Mouse (Mus musculus) embryo, embryonic 11 days (tissue): Measurements from ENCODE around the gene Bmper.
A peak's percentile ranks its signal among the peaks of the same experiment; 100 is the strongest.

ENCODE experiments used
- DNase-seq: peaks from one replicate; pipeline ENCODE4 v3.0.0-alpha.2; 2015

The Bmper gene

GRCm38 (mm10) chr9:23236635-23237279 is 13.9 kb downstream of the Bmper start:
- no peak for DNase-seq

- no peak for DNase-seq
Measured at GRCm38 (mm10) chr9:23239011-23239410, 16.1 kb downstream of the Bmper start.

GRCm38 (mm10) chr9:23242911-23243310 is 20.0 kb downstream of the Bmper start:
- no peak for DNase-seq

GRCm38 (mm10) chr9:23243869-23244268 is 21.0 kb downstream of the Bmper start:
- DNase-seq = no peak

GRCm38 (mm10) chr9:23246389-23246788 is 23.5 kb downstream of the Bmper start:
- no peak for DNase-seq

GRCm38 (mm10) chr9:23250026-23250425 is 27.1 kb downstream of the Bmper start:
- peak; percentile 87 for DNase-seq

GRCm38 (mm10) chr9:23251001-23251400 is 28.1 kb downstream of the Bmper start:
- no peak for DNase-seq

- no peak for DNase-seq
Measured at GRCm38 (mm10) chr9:23253624-23254023, 30.7 kb downstream of the Bmper start.

GRCm38 (mm10) chr9:23254237-23255214 is 31.6 kb downstream of the Bmper start:
- DNase-seq = no peak

GRCm38 (mm10) chr9:23255841-23256240 is 33.0 kb downstream of the Bmper start:
- DNase-seq = no peak

- no peak for DNase-seq
Measured at GRCm38 (mm10) chr9:23256576-23256975, 33.7 kb downstream of the Bmper start.

- no peak for DNase-seq
Measured at GRCm38 (mm10) chr9:23261834-23262233, 39.0 kb downstream of the Bmper start.

GRCm38 (mm10) chr9:23262851-23263250 is 40.0 kb downstream of the Bmper start:
- no peak for DNase-seq

GRCm38 (mm10) chr9:23264471-23264870 is 41.6 kb downstream of the Bmper start:
- no peak for DNase-seq

GRCm38 (mm10) chr9:23268609-23269008 is 45.7 kb downstream of the Bmper start:
- no peak for DNase-seq

- DNase-seq = no peak
Measured at GRCm38 (mm10) chr9:23269087-23269486, 46.2 kb downstream of the Bmper start.

- DNase-seq = no peak
Measured at GRCm38 (mm10) chr9:23276244-23276643, 53.4 kb downstream of the Bmper start.

- DNase-seq = no peak
Measured at GRCm38 (mm10) chr9:23284940-23285460, 62.1 kb downstream of the Bmper start.

GRCm38 (mm10) chr9:23293574-23293973 is 70.7 kb downstream of the Bmper start:
- DNase-seq = no peak

- DNase-seq = no peak
Measured at GRCm38 (mm10) chr9:23295569-23295968, 72.7 kb downstream of the Bmper start.

- no peak for DNase-seq
Measured at GRCm38 (mm10) chr9:23297491-23298170, 74.8 kb downstream of the Bmper start.

- no peak for DNase-seq
Measured at GRCm38 (mm10) chr9:23300376-23300775, 77.5 kb downstream of the Bmper start.

- no peak for DNase-seq
Measured at GRCm38 (mm10) chr9:23305681-23306080, 82.8 kb downstream of the Bmper start.
